Mouse (Mus musculus): ENCODE data around the gene Timm17a.

- TF ChIP-seq POLR2A (IDR thresholded peaks at IDR 0.05; ENCODE audit: borderline replicate concordance, insufficient read depth, low read length): no peak
- TF ChIP-seq CTCF (IDR thresholded peaks at IDR 0.05; ENCODE audit: borderline replicate concordance, insufficient read depth, low read depth, low read length): no peak
Observed at GRCm38 (mm10) chr1:135250706-135251105, 62.9 kb downstream of the Timm17a start.

Measured in cerebellum, adult 2 months (tissue).